Mouse (Mus musculus) heart, embryonic 11.5 days (tissue): ENCODE data around the gene Hba-a1. TPM values are rescaled to one million over a fixed set of nuclear protein-coding genes. Genes with fewer than 3 reads are reported as not detected.
"Not testable (repeated sequence)": the region's sequence is repeated elsewhere in the genome, so short reads cannot be mapped to it uniquely, and the experiment has no call there.

Experiments
- ATAC-seq: fragments of 200-750 bp; cut with Nextera tagmentation; replicated peaks from 2 replicates; pipeline ENCODE4 v1.8.0; 2017; ENCODE audit warnings: moderate library complexity; ENCODE audit not compliant: insufficient number of reproducible peaks, low FRiP score, low TSS enrichment
- H3K27ac ChIP-seq: fragments of 300-500 bp; sonication (generic); 2 replicates; pipeline ENCODE4 v1.5.1; 2014; ENCODE audit warnings: mild to moderate bottlenecking, low read depth, low read length
- H3K27me3 ChIP-seq: fragments of 300-500 bp; sonication (generic); 2 replicates; pipeline ENCODE4 v1.6.1; 2014; ENCODE audit warnings: mild to moderate bottlenecking, low read length, mixed read lengths; ENCODE audit not compliant: control insufficient read depth, insufficient read depth
- H3K36me3 ChIP-seq: fragments of 300-500 bp; sonication (generic); 2 replicates; pipeline ENCODE4 v1.6.1; 2014; ENCODE audit warnings: mild to moderate bottlenecking, low read length, moderate library complexity, mixed read lengths; ENCODE audit not compliant: control insufficient read depth, insufficient read depth
- H3K4me1 ChIP-seq: fragments of 300-500 bp; sonication (generic); 2 replicates; pipeline ENCODE4 v1.6.1; 2014; ENCODE audit warnings: low read length; ENCODE audit not compliant: control insufficient read depth, insufficient read depth
- H3K4me2 ChIP-seq: fragments of 300-500 bp; sonication (generic); 2 replicates; pipeline ENCODE4 v1.6.1; 2014; ENCODE audit warnings: mild to moderate bottlenecking, moderate library complexity
- H3K4me3 ChIP-seq: fragments of 300-500 bp; sonication (generic); 2 replicates; pipeline ENCODE4 v1.5.1; 2014; ENCODE audit warnings: low read depth, low read length
- H3K9ac ChIP-seq: fragments of 300-500 bp; sonication (generic); 2 replicates; pipeline ENCODE4 v1.6.1; 2014; ENCODE audit warnings: mild to moderate bottlenecking, low read depth, low read length, moderate library complexity
- H3K9me3 ChIP-seq: fragments of 300-500 bp; sonication (generic); replicated peaks from 2 replicates; pipeline ENCODE4 v1.6.1; 2016; ENCODE audit warnings: low read length; ENCODE audit not compliant: control insufficient read depth
- WGBS: fragments of 180-500 bp; shearing (Covaris S2); extraction: QIAGEN DNeasy Blood & Tissue Kit; methylation state at CpG from one replicate; pipeline ENCODE4 v1.1.7; 2014; ENCODE audit not compliant: insufficient replicate concordance; 5-methylcytosine and 5-hydroxymethylcytosine counted together
- polyA plus RNA-seq: library from polyadenylated mRNA; unstranded; fragments of >200 nt; fragmentation: Nextera tagmentation; extraction: Ambion mirVana; gene quantifications from 2 replicates; pipeline ENCODE4 v1.2.1, GENCODE M21; 2014

Hba-a1 gene
- polyA plus RNA-seq, 1 experiment from 2014 or later, result 11,032 TPM

DNA sequence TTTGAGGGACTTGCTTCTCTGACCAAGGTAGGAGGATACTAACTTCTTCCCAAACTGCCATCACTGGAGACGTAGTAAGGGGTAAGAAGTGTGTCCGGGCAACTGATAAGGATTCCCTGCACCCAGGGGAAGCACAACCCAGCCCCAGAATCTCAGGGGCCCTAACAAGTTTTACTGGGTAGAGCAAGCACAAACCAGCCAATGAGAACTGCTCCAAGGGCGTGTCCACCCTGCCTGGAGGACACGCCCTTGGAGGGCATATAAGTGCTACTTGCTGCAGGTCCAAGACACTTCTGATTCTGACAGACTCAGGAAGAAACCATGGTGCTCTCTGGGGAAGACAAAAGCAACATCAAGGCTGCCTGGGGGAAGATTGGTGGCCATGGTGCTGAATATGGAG, 12.9 kb downstream of the Hba-a1 start, which contains the start of gene Hba-a2:
TSS of gene Hba-a2 (plus strand) at position 287 of the 400 bp plus-strand sequence.
- H3K9me3 ChIP-seq, H3K4me1 ChIP-seq, H3K27me3 ChIP-seq, H3K36me3 ChIP-seq, H3K4me3 ChIP-seq: not testable (repeated sequence)
- peak; percentile 82 for ATAC-seq
- peak within 1 kb of the TSS; percentile 46; the same call in 1 of the 2 replicates for H3K27ac ChIP-seq
- WGBS, result no CpG with 5 or more reads among the region's 4 CpGs
- peak within 1 kb of the TSS; percentile 49 for H3K4me2 ChIP-seq
- H3K9ac ChIP-seq, result 0 out of 2 replicates have a peak within 1 kb of the TSS, but pooled peaks have one; percentile 22

DNA sequence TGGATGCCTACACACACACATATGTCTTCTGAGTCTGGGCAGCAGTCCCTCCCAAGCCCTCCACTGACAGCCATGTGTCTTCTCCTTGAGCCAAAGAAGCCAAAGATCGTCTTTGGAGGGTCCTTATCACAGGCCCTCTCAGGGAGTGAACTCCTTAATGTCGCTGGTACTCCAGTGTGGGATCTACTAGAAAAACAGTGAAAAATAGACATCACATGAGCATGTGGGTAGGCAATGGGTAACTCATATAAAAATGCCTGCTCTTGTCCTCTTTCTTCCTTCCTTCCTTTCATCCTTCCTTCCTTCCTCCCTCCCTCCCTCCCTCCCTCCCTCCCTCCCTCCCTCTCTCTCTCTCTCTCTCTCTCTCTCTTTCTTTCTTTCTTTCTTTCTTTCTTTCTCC, 14.1 kb downstream of the Hba-a1 start:
- not testable (repeated sequence) for H3K27ac ChIP-seq, H3K4me1 ChIP-seq, H3K4me2 ChIP-seq, H3K36me3 ChIP-seq, H3K9ac ChIP-seq, H3K9me3 ChIP-seq, H3K4me3 ChIP-seq, ATAC-seq
- 26% methylated on average over 2 of the region's 2 CpGs for WGBS
- peaks cover 11% of the 10 kb centered on the region for H3K27me3 ChIP-seq

DNA sequence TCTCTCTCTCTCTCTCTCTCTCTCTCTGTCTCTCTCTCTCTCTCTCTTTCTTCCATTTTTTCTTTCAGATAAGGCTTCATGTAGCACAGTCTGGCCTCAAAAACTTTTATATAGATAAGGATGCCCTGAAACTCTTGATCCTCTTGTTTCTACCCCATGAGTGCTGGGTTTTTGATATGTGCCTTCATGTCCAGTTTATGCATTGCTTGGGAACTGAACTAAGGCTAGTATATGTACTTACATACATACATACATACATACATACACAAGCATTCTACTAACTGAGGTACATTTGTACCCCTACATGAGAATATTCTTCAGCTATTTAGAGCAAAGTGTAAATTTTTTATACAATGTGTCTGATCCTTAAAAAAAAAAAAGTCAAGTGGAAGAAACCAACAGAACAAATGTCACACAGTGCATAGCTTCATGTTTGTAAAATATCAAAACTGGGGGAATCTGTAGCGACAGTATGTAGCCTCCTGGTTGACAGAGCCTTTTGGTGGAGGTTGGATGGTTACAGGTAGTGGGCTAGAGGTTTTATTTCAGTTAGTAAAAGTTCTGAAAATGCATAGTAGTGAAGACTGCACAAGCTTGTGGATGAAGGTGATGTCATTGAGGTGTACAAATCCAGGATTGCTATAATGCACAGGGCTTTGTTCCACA, 14.7 kb downstream of the Hba-a1 start:
- Histone ChIP-seq H3K9ac (no peak overlapping the region), H3K27ac (no peak overlapping the region), H3K4me3 (no peak overlapping the region), H3K36me3 (no peaks in the 10 kb centered on the region), H3K27me3 (peaks cover 11% of the 10 kb centered on the region), H3K4me1 (no peaks in the 10 kb centered on the region), H3K9me3 (no peaks in the 10 kb centered on the region), H3K4me2 (no peak overlapping the region; the same call in 1 of the 2 replicates)
- ATAC-seq, result no peak
- WGBS, result 76% methylated on average over 1 of the region's 1 CpGs

DNA sequence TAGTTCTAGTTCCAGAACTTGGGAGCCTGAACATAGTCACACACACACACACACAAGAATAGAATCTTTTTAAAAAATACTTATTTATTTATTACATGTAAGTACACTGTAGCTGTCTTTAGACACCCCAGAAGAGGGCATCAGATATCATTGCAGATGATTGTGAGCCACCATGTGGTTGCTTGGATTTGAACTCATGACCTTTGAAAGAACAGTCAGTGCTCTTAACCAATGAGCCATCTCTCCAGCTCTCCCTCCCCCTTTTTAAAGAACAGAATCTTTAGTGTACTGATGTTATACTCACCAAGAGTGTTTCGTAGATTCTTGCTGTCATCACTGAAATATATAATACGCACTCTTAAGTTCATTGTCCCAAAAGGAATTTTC, 15.2 kb downstream of the Hba-a1 start:
- H3K9me3 ChIP-seq, result no peaks in the 10 kb centered on the region
- ATAC-seq, result no peak
- no peak overlapping the region for H3K9ac ChIP-seq
- H3K4me1 ChIP-seq, result no peaks in the 10 kb centered on the region
- H3K27me3 ChIP-seq, result peaks cover 11% of the 10 kb centered on the region
- no peak overlapping the region; the same call in 1 of the 2 replicates for H3K4me2 ChIP-seq
- no peak overlapping the region for H3K27ac ChIP-seq
- H3K36me3 ChIP-seq, result no peaks in the 10 kb centered on the region
- 91% methylated on average over 2 of the region's 2 CpGs for WGBS
- H3K4me3 ChIP-seq, result no peak overlapping the region

DNA sequence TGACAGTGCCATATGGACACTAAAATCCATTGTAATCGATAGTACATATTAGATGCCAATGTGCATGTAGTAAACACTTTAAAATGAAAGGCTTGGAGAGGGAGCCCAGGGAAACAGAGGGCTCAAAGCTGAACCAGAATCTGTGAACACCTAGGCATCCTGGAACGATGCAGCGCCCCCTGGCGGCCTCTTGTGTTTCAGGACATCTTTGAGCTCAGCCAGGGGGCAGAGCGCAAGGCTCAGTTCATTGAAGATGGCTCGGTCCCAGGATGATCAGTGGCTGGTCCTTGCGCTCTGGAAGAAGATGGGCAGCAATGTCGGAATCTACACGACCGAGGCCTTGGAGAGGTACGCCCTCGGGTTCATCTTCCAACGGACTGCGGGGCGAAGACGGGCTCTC, 16.6 kb downstream of the Hba-a1 start, which contains the start of gene Hbq1a:
TSS of gene Hbq1a (plus strand) at position 205 of the 400 bp plus-strand sequence.
- ATAC-seq, result not testable (repeated sequence)
- 0 out of 2 replicates have a peak within 1 kb of the TSS, but pooled peaks have one; percentile 25 for H3K4me3 ChIP-seq

DNA sequence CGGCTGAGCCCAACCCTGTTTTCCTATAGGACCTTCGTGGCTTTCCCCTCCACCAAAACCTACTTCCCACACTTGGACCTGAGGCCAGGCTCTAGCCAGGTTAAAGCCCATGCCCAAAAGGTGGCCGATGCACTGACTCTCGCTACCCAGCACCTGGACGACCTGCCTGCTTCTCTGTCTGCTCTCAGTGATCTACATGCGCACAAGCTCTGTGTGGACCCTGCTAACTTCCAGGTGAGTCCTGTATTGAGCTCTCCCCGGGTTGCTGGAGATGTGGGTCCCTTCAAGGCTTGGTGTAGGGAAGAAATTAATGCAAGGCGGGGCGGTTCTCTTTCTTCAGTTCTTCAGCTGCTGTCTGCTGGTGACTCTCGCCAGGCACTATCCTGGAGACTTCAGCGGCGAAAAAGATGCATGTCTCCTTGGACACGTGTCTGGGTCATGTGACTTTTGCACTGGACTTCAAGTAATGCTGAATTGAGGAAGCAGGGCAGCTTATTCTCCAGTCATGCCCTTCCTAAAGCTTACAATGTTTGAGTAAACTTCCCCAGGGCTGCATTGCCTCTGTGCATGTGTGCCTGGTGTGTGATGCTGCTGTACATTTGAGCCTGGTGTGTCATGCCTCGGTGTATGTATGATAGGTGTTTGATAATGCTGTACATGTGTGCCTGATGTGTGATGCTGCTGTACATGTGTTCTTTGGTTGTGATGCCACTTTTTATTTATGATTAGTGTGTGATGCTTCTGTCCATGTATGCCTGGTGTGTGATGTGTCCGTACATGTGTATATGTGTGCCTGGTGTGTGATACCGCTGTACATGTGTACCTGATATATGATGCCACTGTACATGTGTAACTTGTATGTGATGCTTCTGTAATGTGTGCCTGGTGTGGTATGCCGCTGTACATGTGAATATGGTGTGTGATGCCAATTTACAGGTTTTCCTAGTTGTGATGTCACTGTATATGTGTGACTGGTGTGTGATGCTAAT, 17.3 kb downstream of the Hba-a1 start:
- Histone ChIP-seq H3K4me1 (no peaks in the 10 kb centered on the region), H3K27me3 (peaks cover 11% of the 10 kb centered on the region), H3K9me3 (no peaks in the 10 kb centered on the region), H3K9ac (no peak overlapping the region), H3K4me2 (peak overlapping the region; percentile 47), H3K27ac (no peak overlapping the region), H3K36me3 (no peaks in the 10 kb centered on the region), H3K4me3 (0 out of 2 replicates have a peak overlapping the region, but pooled peaks have one; percentile 25)
- no peak for ATAC-seq
- WGBS, result 48% methylated on average over 14 of the region's 17 CpGs

More for the DNA sequence above, 16.6 kb downstream of the Hba-a1 start, which contains the start of gene Hbq1a:
- not testable (repeated sequence) for H3K27ac ChIP-seq, H3K4me1 ChIP-seq, H3K9me3 ChIP-seq, H3K9ac ChIP-seq, H3K36me3 ChIP-seq
- WGBS, result 4% methylated on average over 16 of the region's 16 CpGs
- peaks cover 11% of the 10 kb centered on the region for H3K27me3 ChIP-seq
- peak within 1 kb of the TSS; percentile 47 for H3K4me2 ChIP-seq

DNA sequence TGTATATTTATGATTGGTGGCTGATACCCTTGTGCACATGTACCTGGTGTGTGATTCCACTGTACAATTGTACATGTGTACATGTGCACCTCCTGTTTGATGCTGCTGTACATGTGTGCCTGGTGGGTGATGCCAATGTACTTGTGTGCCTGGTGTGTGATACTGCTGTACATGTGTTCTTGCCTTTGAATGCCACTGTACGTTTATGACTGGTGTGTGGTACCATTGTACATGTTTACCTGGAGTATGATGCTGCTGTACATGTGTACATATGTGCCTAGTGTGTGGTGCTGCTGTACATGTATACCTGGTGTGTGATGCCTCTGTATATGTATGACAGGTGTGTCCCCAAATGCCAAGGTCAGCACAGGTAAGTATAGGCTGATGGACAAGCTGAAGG, 18.2 kb downstream of the Hba-a1 start:
- Histone ChIP-seq H3K27me3 (peaks cover 11% of the 10 kb centered on the region), H3K4me1 (no peaks in the 10 kb centered on the region), H3K4me2 (no peak overlapping the region), H3K4me3 (no peak overlapping the region), H3K9ac (no peak overlapping the region), H3K27ac (no peak overlapping the region), H3K36me3 (no peaks in the 10 kb centered on the region), H3K9me3 (no peaks in the 10 kb centered on the region)
- 56% methylated on average over 1 of the region's 1 CpGs for WGBS
- no peak for ATAC-seq

DNA sequence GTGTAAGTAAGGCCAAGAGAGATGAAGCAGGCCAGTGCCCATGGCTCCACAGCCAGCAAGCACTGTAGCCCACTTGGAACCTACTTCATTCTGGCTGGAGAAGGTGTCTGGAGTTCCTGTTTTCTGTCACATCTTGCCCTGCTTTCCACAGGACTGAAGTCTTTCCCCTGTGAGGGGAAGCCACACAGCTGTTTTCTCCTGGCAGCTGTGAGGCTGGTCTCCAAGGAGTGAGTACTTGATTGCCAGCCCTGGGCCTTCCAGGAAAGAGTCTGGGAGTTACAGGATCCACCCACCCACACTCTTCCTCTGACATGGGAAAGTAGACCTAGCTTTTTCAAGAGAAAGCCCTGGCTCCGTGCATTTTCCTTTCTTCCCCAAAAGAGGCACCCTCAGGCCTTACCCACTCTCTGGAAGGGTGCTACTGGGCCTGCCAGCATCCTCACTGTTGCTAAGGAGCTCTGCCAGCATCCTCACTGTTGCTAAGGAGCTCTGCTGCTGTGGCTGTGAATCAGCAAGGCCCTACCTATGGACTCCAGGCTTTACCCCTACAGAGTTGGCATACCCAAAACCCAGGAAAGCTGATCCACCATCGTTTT, 19.6 kb downstream of the Hba-a1 start:
- 37% methylated on average over 2 of the region's 2 CpGs for WGBS
- no peak overlapping the region for H3K27ac ChIP-seq
- ATAC-seq, result no peak
- no peak overlapping the region for H3K9ac ChIP-seq
- H3K4me2 ChIP-seq, result no peak overlapping the region
- H3K27me3 ChIP-seq, result peaks cover 11% of the 10 kb centered on the region
- no peaks in the 10 kb centered on the region for H3K4me1 ChIP-seq
- no peaks in the 10 kb centered on the region for H3K36me3 ChIP-seq
- no peak overlapping the region for H3K4me3 ChIP-seq
- no peaks in the 10 kb centered on the region for H3K9me3 ChIP-seq
